Mouse (Mus musculus): Measurements from ENCODE around the gene Gm7137. TPM values are rescaled to one million over a fixed set of nuclear protein-coding genes. Genes with fewer than 3 reads are reported as not detected.
"Not testable (repeated sequence)": the region's sequence is repeated elsewhere in the genome, so short reads cannot be mapped to it uniquely, and the experiment has no call there.

Gm7137 gene
- polyA plus RNA-seq (2014; fragmentation: Nextera tagmentation; extraction: Ambion mirVana), result not detected in 2 replicates

DNA sequence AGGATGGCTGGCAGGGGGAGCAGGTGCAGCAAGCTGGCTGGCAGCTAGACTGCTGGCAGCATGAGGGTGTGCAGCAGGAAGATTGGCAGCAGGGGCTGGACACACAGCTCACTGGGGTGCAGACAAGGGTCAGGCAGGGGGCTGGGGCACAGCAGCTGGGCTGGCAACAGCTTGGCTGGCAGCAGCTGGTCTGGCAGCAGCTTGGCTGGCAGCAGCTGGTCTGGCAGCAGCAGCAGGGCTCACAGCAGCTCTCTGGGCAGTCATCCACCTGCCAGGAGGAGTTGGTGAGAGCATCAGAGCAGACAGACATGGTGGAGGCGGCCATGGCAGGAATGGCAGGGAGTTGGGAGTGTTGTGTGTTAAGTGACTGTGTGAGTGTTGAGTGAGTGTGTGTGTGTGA lies at the start of gene Gm7137:
Gene Gm7137, minus strand, starts transcription at position 325 of the 400 bp plus-strand sequence.
- not testable (repeated sequence) for H3K4me3 ChIP-seq (ENCODE audit: low read depth, low read length); DNase-seq (ENCODE audit: low spot score); H3K4me1 ChIP-seq (ENCODE audit: control insufficient read depth, insufficient read depth, low read length); H3K36me3 ChIP-seq (ENCODE audit: control insufficient read depth, insufficient read depth, low read length); ATAC-seq; H3K27ac ChIP-seq (ENCODE audit: low read depth, low read length); H3K9ac ChIP-seq (ENCODE audit: low read length); H3K27me3 ChIP-seq (replicated peaks; ENCODE audit: control insufficient read depth, insufficient read depth, low read length); H3K9me3 ChIP-seq (replicated peaks; ENCODE audit: control insufficient read depth, low read length); H3K4me2 ChIP-seq (ENCODE audit: low read length)
- WGBS, result no CpG with 5 or more reads among the region's 1 CpGs

DNA sequence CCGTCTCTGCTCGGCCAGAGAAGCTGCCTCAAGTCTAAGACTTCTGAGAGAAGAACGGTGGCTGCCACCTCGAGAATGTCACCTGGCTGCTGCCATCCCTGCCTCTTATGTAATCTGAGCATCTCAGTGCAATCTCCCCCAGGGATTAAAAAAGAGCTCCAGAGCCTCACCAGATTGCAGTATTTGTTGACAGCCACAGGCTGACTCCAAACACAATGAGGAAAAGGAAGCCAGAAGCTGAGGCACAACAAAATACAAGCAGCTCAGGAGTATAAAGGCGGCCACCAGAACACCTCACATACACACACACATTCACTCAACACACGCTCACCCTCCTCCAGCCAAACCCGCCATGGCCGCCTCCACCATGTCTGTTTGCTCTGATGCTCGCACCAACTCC lies 47.6 kb upstream of the Gm7137 start, which contains the start of gene Krtap10-10:
Gene Krtap10-10, plus strand, starts transcription at position 301 of the 400 bp plus-strand sequence.
- no peaks in the 10 kb centered on the region for H3K9me3 ChIP-seq (replicated peaks; ENCODE audit: control insufficient read depth, low read length)
- no peak within 1 kb of the TSS for H3K27ac ChIP-seq (ENCODE audit: low read depth, low read length)
- H3K4me2 ChIP-seq (ENCODE audit: low read length), result no peak within 1 kb of the TSS
- 64% methylated on average over 9 of the region's 9 CpGs for whole genome bisulfite sequencing
- no peak within 1 kb of the TSS for H3K9ac ChIP-seq (ENCODE audit: low read length)
- H3K27me3 ChIP-seq (replicated peaks; ENCODE audit: control insufficient read depth, insufficient read depth, low read length), result no peaks in the 10 kb centered on the region
- ATAC-seq, result no peak
- H3K4me1 ChIP-seq (ENCODE audit: control insufficient read depth, insufficient read depth, low read length), result no peaks in the 10 kb centered on the region
- DNase-seq (ENCODE audit: low spot score), result no peak
- H3K4me3 ChIP-seq (ENCODE audit: low read depth, low read length), result no peak within 1 kb of the TSS
- no peaks in the 10 kb centered on the region for H3K36me3 ChIP-seq (ENCODE audit: control insufficient read depth, insufficient read depth, low read length)

DNA sequence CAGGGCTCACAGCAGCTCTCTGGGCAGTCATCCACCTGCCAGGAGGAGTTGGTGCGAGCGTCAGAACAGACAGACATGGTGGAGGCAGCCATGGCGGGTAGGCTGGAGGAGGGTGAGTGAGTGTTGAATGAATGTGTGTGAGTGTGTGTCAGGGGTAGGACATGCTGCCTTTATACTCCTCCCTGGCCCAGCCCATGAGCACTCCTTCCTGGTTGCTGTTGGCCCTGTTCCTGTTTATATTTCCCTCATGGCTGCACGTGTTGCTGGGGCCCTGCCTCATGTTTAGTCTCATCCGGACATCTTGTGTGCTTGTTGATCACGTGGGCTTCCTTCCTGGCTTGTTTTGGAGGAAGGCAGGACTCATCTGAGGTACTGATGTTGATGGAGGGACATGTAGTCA lies 39.0 kb upstream of the Gm7137 start, which contains the start of gene Krtap10-4:
Gene Krtap10-4, minus strand, starts transcription at position 145 of the 400 bp plus-strand sequence.
- Histone ChIP-seq H3K4me1 (ENCODE audit: control insufficient read depth, insufficient read depth, low read length) (no peaks in the 10 kb centered on the region), H3K4me2 (ENCODE audit: low read length) (no peak within 1 kb of the TSS), H3K36me3 (ENCODE audit: control insufficient read depth, insufficient read depth, low read length) (no peaks in the 10 kb centered on the region), H3K27me3 (replicated peaks; ENCODE audit: control insufficient read depth, insufficient read depth, low read length) (no peaks in the 10 kb centered on the region), H3K4me3 (ENCODE audit: low read depth, low read length) (no peak within 1 kb of the TSS), H3K9ac (ENCODE audit: low read length) (no peak within 1 kb of the TSS), H3K9me3 (replicated peaks; ENCODE audit: control insufficient read depth, low read length) (0 out of 2 replicates have a peak, but pooled peaks cover 3% of the 10 kb centered on the region), H3K27ac (ENCODE audit: low read depth, low read length) (no peak within 1 kb of the TSS)
- 76% methylated on average over 6 of the region's 6 CpGs for WGBS
- no peak for ATAC-seq
- no peak for DNase-seq (ENCODE audit: low spot score)

DNA sequence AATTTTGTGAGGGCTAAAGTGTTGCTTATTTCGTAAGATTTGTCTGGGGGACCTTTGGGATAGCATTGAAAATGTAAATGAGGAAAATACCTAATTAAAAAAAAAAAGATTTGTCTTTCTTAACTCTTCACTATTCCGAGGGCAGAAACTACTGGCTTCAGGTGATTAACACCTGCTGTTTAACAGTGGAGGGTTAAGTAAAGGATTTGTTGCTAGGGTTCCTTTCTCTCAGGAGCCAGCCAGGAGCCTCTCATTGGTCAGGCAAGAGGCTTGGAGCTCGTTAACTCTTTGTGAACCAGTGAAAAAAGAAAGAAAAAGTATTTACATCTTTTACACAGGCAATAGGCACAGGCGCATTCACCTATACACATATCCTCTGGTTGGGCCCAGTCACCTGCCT lies 31.2 kb upstream of the Gm7137 start:
- Histone ChIP-seq H3K27ac (ENCODE audit: low read depth, low read length) (no peak overlapping the region), H3K4me3 (ENCODE audit: low read depth, low read length) (no peak overlapping the region), H3K27me3 (replicated peaks; ENCODE audit: control insufficient read depth, insufficient read depth, low read length) (no peaks in the 10 kb centered on the region), H3K36me3 (ENCODE audit: control insufficient read depth, insufficient read depth, low read length) (no peaks in the 10 kb centered on the region), H3K9me3 (replicated peaks; ENCODE audit: control insufficient read depth, low read length) (0 out of 2 replicates have a peak, but pooled peaks cover 2% of the 10 kb centered on the region), H3K4me1 (ENCODE audit: control insufficient read depth, insufficient read depth, low read length) (no peaks in the 10 kb centered on the region), H3K4me2 (ENCODE audit: low read length) (no peak overlapping the region), H3K9ac (ENCODE audit: low read length) (no peak overlapping the region)
- WGBS, result 14% methylated on average over 4 of the region's 4 CpGs
- DNase-seq (ENCODE audit: low spot score), result peak; percentile 20
- ATAC-seq, result no peak

DNA sequence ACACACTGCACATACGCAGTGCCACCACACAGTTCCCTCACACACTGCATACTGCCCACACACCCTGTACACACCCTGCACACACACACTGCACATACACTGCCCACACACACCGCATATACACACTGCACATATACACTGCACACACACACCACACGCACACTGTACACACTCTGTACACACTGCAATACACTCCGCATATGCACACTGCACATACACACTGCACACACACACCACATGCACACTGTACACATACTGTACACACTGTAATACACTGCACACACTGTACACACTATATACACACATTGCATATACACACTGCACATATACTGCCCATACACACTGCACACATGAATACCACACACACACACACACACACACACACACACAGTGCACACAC lies 30.5 kb upstream of the Gm7137 start:
- no peak overlapping the region for H3K4me3 ChIP-seq (ENCODE audit: low read depth, low read length)
- ATAC-seq, result no peak

GRCm38 (mm10) chr10:77815514-77815913 lies 27.5 kb upstream of the Gm7137 start:
- Histone ChIP-seq H3K9ac (ENCODE audit: low read length) (no peak overlapping the region), H3K27me3 (replicated peaks; ENCODE audit: control insufficient read depth, insufficient read depth, low read length) (no peaks in the 10 kb centered on the region), H3K27ac (ENCODE audit: low read depth, low read length) (no peak overlapping the region), H3K4me2 (ENCODE audit: low read length) (no peak overlapping the region), H3K36me3 (ENCODE audit: control insufficient read depth, insufficient read depth, low read length) (no peaks in the 10 kb centered on the region), H3K9me3 (replicated peaks; ENCODE audit: control insufficient read depth, low read length) (no peaks in the 10 kb centered on the region), H3K4me3 (ENCODE audit: low read depth, low read length) (no peak overlapping the region), H3K4me1 (ENCODE audit: control insufficient read depth, insufficient read depth, low read length) (no peaks in the 10 kb centered on the region)
- DNase-seq (ENCODE audit: low spot score) (no peak), ATAC-seq (0 out of 2 replicates have a peak, but pooled peaks have one; percentile 5)
- 25% methylated on average over 5 of the region's 5 CpGs for WGBS

More for the DNA sequence above, 30.5 kb upstream of the Gm7137 start:
- Histone ChIP-seq H3K4me1 (ENCODE audit: control insufficient read depth, insufficient read depth, low read length) (no peaks in the 10 kb centered on the region), H3K4me2 (ENCODE audit: low read length) (no peak overlapping the region), H3K36me3 (ENCODE audit: control insufficient read depth, insufficient read depth, low read length) (no peaks in the 10 kb centered on the region), H3K9me3 (replicated peaks; ENCODE audit: control insufficient read depth, low read length) (no peaks in the 10 kb centered on the region), H3K27ac (ENCODE audit: low read depth, low read length) (no peak overlapping the region), H3K27me3 (replicated peaks; ENCODE audit: control insufficient read depth, insufficient read depth, low read length) (no peaks in the 10 kb centered on the region), H3K9ac (ENCODE audit: low read length) (no peak overlapping the region)
- no peak for DNase-seq (ENCODE audit: low spot score)
- WGBS, result 93% methylated on average over 4 of the region's 4 CpGs

DNA sequence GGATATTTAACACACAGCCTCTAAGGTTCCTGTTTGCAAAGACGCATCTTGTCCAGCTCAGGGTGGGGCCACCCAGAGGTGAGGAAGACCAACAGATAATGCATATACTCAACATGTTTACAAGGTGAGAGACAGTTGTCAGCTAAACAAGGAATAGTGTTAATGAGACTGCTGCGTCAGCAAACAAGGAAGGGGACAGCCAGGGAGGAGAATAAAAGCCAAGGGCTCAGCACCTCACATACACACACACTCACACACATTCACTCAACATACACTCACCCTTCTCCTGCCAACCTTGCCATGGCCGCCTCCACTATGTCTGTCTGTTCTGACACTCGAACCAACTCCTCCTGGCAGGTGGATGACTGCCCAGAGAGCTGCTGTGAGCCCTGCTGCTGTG lies 26.4 kb upstream of the Gm7137 start, which contains the start of gene Gm2696:
Gene Gm2696, plus strand, starts transcription at position 301 of the 400 bp plus-strand sequence.
- no peak within 1 kb of the TSS for H3K4me2 ChIP-seq (ENCODE audit: low read length)
- ATAC-seq (no peak), DNase-seq (ENCODE audit: low spot score) (no peak)
- no peak within 1 kb of the TSS for H3K4me3 ChIP-seq (ENCODE audit: low read depth, low read length)
- H3K9ac ChIP-seq (ENCODE audit: low read length), result no peak within 1 kb of the TSS
- no peaks in the 10 kb centered on the region for H3K36me3 ChIP-seq (ENCODE audit: control insufficient read depth, insufficient read depth, low read length)
- WGBS, result 58% methylated on average over 4 of the region's 4 CpGs
- H3K27ac ChIP-seq (ENCODE audit: low read depth, low read length), result no peak within 1 kb of the TSS
- no peaks in the 10 kb centered on the region for H3K4me1 ChIP-seq (ENCODE audit: control insufficient read depth, insufficient read depth, low read length)
- no peaks in the 10 kb centered on the region for H3K27me3 ChIP-seq (replicated peaks; ENCODE audit: control insufficient read depth, insufficient read depth, low read length)
- H3K9me3 ChIP-seq (replicated peaks; ENCODE audit: control insufficient read depth, low read length), result no peaks in the 10 kb centered on the region; the same call in 1 of the 2 replicates

DNA sequence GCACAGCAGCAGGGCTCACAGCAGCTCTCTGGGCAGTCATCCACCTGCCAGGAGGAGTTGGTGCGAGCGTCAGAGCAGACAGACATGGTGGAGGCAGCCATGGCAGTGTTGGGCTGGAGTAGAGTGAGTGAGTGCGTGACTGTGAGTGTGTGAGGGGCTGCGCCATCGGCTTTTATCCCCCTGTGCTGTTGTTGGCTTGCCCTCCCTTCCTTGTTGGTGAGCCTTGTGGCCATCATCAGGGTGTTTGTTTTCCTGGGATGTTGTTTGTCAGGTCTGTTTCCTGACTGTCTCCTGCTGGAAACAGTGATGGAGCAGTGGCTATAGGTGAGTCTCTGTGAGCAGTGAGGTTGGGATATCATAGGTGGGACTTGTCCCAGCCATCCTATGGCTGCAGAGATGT lies 23.7 kb upstream of the Gm7137 start, which contains the start of gene Gm9507:
Gene Gm9507, minus strand, starts transcription at position 101 of the 400 bp plus-strand sequence.
- no peaks in the 10 kb centered on the region for H3K36me3 ChIP-seq (ENCODE audit: control insufficient read depth, insufficient read depth, low read length)
- no peak for ATAC-seq
- H3K27ac ChIP-seq (ENCODE audit: low read depth, low read length), result no peak within 1 kb of the TSS
- H3K4me1 ChIP-seq (ENCODE audit: control insufficient read depth, insufficient read depth, low read length), result no peaks in the 10 kb centered on the region
- H3K4me3 ChIP-seq (ENCODE audit: low read depth, low read length), result no peak within 1 kb of the TSS
- no peaks in the 10 kb centered on the region; the same call in 1 of the 2 replicates for H3K9me3 ChIP-seq (replicated peaks; ENCODE audit: control insufficient read depth, low read length)
- WGBS, result 57% methylated on average over 5 of the region's 5 CpGs
- DNase-seq (ENCODE audit: low spot score), result no peak
- H3K9ac ChIP-seq (ENCODE audit: low read length), result no peak within 1 kb of the TSS
- no peak within 1 kb of the TSS for H3K4me2 ChIP-seq (ENCODE audit: low read length)
- H3K27me3 ChIP-seq (replicated peaks; ENCODE audit: control insufficient read depth, insufficient read depth, low read length), result no peaks in the 10 kb centered on the region

GRCm38 (mm10) chr10:77804095-77804494 lies 16.1 kb upstream of the Gm7137 start:
- no peaks in the 10 kb centered on the region for H3K4me1 ChIP-seq (ENCODE audit: control insufficient read depth, insufficient read depth, low read length)
- H3K27me3 ChIP-seq (replicated peaks; ENCODE audit: control insufficient read depth, insufficient read depth, low read length), result no peaks in the 10 kb centered on the region
- no peak overlapping the region for H3K27ac ChIP-seq (ENCODE audit: low read depth, low read length)
- ATAC-seq, result no peak
- no peak overlapping the region for H3K4me3 ChIP-seq (ENCODE audit: low read depth, low read length)
- H3K9me3 ChIP-seq (replicated peaks; ENCODE audit: control insufficient read depth, low read length), result no peaks in the 10 kb centered on the region
- H3K9ac ChIP-seq (ENCODE audit: low read length), result no peak overlapping the region
- no peak for DNase-seq (ENCODE audit: low spot score)
- no peak overlapping the region for H3K4me2 ChIP-seq (ENCODE audit: low read length)
- no peaks in the 10 kb centered on the region for H3K36me3 ChIP-seq (ENCODE audit: control insufficient read depth, insufficient read depth, low read length)
- 82% methylated on average over 3 of the region's 3 CpGs for WGBS
